Mouse (Mus musculus): Measurements from ENCODE around the gene Yod1. TPM values are rescaled to one million over a fixed set of nuclear protein-coding genes. Genes with fewer than 3 reads are reported as not detected.

The Yod1 gene
- polyA plus RNA-seq (2014; fragmentation: Nextera tagmentation; extraction: Ambion mirVana) = 10.6 and 13.9 TPM in 2 replicates

DNA sequence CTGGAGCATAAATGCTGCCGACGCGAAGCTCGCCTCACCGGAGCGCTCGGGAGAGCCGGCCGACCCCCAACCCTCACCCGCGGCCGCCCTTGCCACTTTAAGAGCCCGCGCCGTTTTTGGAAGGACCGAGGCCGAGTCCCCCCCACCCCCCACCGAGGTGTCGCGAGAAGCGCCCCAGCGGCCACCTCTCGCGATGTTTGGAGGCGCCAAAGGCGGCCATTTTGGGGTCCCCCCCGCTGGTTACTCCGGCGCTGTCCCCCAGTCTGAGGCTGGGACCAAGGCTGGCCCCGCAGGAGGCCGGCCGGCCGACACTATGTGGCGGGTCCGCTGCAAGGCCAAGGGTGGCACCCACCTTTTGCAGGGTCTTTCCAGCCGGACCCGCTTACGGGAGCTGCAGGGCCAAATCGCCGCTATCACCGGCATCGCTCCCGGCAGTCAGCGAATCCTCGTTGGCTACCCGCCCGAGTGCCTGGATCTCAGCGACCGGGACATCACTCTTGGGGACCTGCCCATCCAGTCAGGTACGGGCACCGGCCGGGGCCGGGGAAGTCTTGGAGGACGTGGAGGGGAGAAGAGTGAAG lies at the start of gene Yod1:
Gene Yod1 (plus strand): TSS at position 37 of the 581 bp plus-strand sequence.
- peak within 1 kb of the TSS; percentile 97 for H3K4me3 ChIP-seq (replicated peaks; ENCODE audit: low read length)
- peak within 1 kb of the TSS; percentile 98 for H3K4me2 ChIP-seq (replicated peaks)
- H3K9ac ChIP-seq = peak within 1 kb of the TSS; percentile 99
- under 1% methylated on average over 54 of the region's 54 CpGs for WGBS
- peak; percentile 79 for ATAC-seq (ENCODE audit: low FRiP score)
- peaks cover 9% of the 10 kb centered on the region; the same call in 1 of the 2 replicates for H3K36me3 ChIP-seq (replicated peaks; ENCODE audit: control insufficient read depth, insufficient read depth)
- peak; percentile 92 for DNase-seq (ENCODE audit: low spot score)
- peak within 1 kb of the TSS; percentile 88 for H3K27ac ChIP-seq
- H3K27me3 ChIP-seq (ENCODE audit: control insufficient read depth, insufficient read depth, low read length) = no peaks in the 10 kb centered on the region
- H3K9me3 ChIP-seq (ENCODE audit: control insufficient read depth, low read length) = no peaks in the 10 kb centered on the region
- H3K4me1 ChIP-seq (replicated peaks; ENCODE audit: control insufficient read depth, insufficient read depth, low read length) = peaks cover 14% of the 10 kb centered on the region

DNA sequence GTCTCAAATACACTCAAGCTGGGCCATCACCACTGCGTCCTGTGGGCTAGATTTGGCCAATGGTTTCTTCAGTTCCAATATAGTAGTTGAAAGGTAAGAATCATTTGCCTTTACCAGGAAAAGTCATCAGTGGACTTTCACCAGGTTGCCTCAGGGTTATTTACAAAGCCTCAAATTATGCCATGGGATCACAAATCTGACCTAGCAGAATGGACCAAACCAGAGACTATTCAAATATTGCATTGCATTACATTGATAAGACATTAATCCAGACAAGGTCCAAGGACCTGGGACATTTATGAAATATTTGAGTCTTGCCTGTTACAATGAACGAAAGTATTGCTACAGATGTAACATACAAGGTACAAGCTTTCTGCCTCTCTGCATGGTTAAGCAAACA lies 38.6 kb upstream of the Yod1 start:
- Histone ChIP-seq H3K9me3 (ENCODE audit: control insufficient read depth, low read length) (no peaks in the 10 kb centered on the region), H3K27me3 (ENCODE audit: control insufficient read depth, insufficient read depth, low read length) (no peaks in the 10 kb centered on the region), H3K4me2 (replicated peaks) (no peak overlapping the region), H3K27ac (no peak overlapping the region), H3K9ac (no peak overlapping the region), H3K4me3 (replicated peaks; ENCODE audit: low read length) (no peak overlapping the region), H3K36me3 (replicated peaks; ENCODE audit: control insufficient read depth, insufficient read depth) (no peaks in the 10 kb centered on the region), H3K4me1 (replicated peaks; ENCODE audit: control insufficient read depth, insufficient read depth, low read length) (no peaks in the 10 kb centered on the region)
- WGBS = 90% methylated on average over 2 of the region's 2 CpGs
- no peak for ATAC-seq (ENCODE audit: low FRiP score)
- no peak for DNase-seq (ENCODE audit: low spot score)

DNA sequence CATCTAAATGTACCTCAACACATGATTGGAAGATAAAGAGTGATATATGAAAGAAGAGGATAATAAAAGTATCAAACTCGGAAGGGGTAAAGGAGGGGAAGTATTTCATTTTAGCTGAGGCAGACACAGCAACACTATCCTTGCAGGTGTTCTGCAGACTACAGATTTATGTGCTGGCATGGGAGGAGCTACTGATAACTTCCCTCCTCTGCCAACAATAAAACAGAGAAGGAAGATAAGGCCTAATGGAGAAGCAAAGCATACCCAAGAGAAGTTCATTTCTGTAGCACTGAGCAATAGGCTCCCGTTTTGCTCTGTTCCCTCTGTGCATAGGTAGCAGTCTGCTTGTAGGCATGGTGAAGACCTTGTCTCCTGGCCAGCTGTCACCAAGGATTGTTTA lies 36.1 kb upstream of the Yod1 start:
- Histone ChIP-seq H3K27ac (no peak overlapping the region), H3K4me2 (replicated peaks) (no peak overlapping the region), H3K4me1 (replicated peaks; ENCODE audit: control insufficient read depth, insufficient read depth, low read length) (no peaks in the 10 kb centered on the region), H3K36me3 (replicated peaks; ENCODE audit: control insufficient read depth, insufficient read depth) (no peaks in the 10 kb centered on the region), H3K9me3 (ENCODE audit: control insufficient read depth, low read length) (no peaks in the 10 kb centered on the region), H3K4me3 (replicated peaks; ENCODE audit: low read length) (no peak overlapping the region), H3K9ac (no peak overlapping the region), H3K27me3 (ENCODE audit: control insufficient read depth, insufficient read depth, low read length) (no peaks in the 10 kb centered on the region)
- ATAC-seq (ENCODE audit: low FRiP score) (no peak), DNase-seq (ENCODE audit: low spot score) (no peak)
- 81% methylated on average over 2 of the region's 2 CpGs for WGBS

GRCm38 (mm10) chr1:130681656-130682413 lies 35.3 kb upstream of the Yod1 start:
- H3K27me3 ChIP-seq (ENCODE audit: control insufficient read depth, insufficient read depth, low read length) = no peaks in the 10 kb centered on the region
- no peak overlapping the region for H3K9ac ChIP-seq
- DNase-seq (ENCODE audit: low spot score) = no peak
- ATAC-seq (ENCODE audit: low FRiP score) = no peak
- WGBS = 81% methylated on average over 6 of the region's 6 CpGs
- H3K4me2 ChIP-seq (replicated peaks) = no peak overlapping the region
- H3K36me3 ChIP-seq (replicated peaks; ENCODE audit: control insufficient read depth, insufficient read depth) = no peaks in the 10 kb centered on the region
- no peaks in the 10 kb centered on the region for H3K9me3 ChIP-seq (ENCODE audit: control insufficient read depth, low read length)
- H3K27ac ChIP-seq = no peak overlapping the region
- H3K4me1 ChIP-seq (replicated peaks; ENCODE audit: control insufficient read depth, insufficient read depth, low read length) = no peaks in the 10 kb centered on the region
- no peak overlapping the region for H3K4me3 ChIP-seq (replicated peaks; ENCODE audit: low read length)

GRCm38 (mm10) chr1:130683905-130684304 lies 33.2 kb upstream of the Yod1 start:
- no peak for ATAC-seq (ENCODE audit: low FRiP score)
- H3K27ac ChIP-seq = no peak overlapping the region
- no peaks in the 10 kb centered on the region for H3K4me1 ChIP-seq (replicated peaks; ENCODE audit: control insufficient read depth, insufficient read depth, low read length)
- no peaks in the 10 kb centered on the region for H3K36me3 ChIP-seq (replicated peaks; ENCODE audit: control insufficient read depth, insufficient read depth)
- DNase-seq (ENCODE audit: low spot score) = no peak
- no peaks in the 10 kb centered on the region for H3K9me3 ChIP-seq (ENCODE audit: control insufficient read depth, low read length)
- no peak overlapping the region for H3K9ac ChIP-seq
- no peak overlapping the region for H3K4me3 ChIP-seq (replicated peaks; ENCODE audit: low read length)
- 48% methylated on average over 1 of the region's 1 CpGs for WGBS
- H3K4me2 ChIP-seq (replicated peaks) = no peak overlapping the region
- no peaks in the 10 kb centered on the region for H3K27me3 ChIP-seq (ENCODE audit: control insufficient read depth, insufficient read depth, low read length)

GRCm38 (mm10) chr1:130698601-130699000 lies 18.5 kb upstream of the Yod1 start:
- no peak overlapping the region for H3K4me3 ChIP-seq (replicated peaks; ENCODE audit: low read length)
- H3K27ac ChIP-seq = no peak overlapping the region
- peaks cover 90% of the 10 kb centered on the region for H3K36me3 ChIP-seq (replicated peaks; ENCODE audit: control insufficient read depth, insufficient read depth)
- no peak overlapping the region for H3K4me2 ChIP-seq (replicated peaks)
- H3K27me3 ChIP-seq (ENCODE audit: control insufficient read depth, insufficient read depth, low read length) = no peaks in the 10 kb centered on the region
- no peak overlapping the region for H3K9ac ChIP-seq
- ATAC-seq (ENCODE audit: low FRiP score) = no peak
- WGBS = 92% methylated on average over 5 of the region's 5 CpGs
- DNase-seq (ENCODE audit: low spot score) = no peak
- H3K4me1 ChIP-seq (replicated peaks; ENCODE audit: control insufficient read depth, insufficient read depth, low read length) = no peaks in the 10 kb centered on the region
- H3K9me3 ChIP-seq (ENCODE audit: control insufficient read depth, low read length) = no peaks in the 10 kb centered on the region

- H3K36me3 ChIP-seq (replicated peaks; ENCODE audit: control insufficient read depth, insufficient read depth) = peaks cover 93% of the 10 kb centered on the region
- WGBS = 93% methylated on average over 10 of the region's 10 CpGs
Observed at GRCm38 (mm10) chr1:130699937-130700633, 17.0 kb upstream of the Yod1 start.

DNA sequence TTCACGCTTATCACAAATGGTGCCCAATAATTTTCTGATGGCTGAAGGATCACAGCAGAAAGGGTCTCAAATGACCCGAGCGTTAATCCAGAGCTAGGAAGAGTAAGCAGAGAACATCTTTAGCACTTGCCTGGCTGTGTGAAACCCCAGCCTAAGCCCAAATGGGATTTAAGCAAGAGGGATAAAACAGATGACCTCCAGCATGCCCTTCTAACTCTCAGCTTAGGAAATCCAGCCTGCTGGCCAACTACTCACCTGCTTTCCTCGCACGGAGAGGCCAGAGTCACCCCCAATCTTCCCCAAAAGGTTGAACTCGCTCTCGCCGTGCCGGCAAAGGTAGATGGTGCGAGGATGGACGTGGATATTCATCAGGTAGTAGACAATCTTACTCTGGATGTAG lies 15.2 kb upstream of the Yod1 start:
- DNase-seq (ENCODE audit: low spot score) = no peak
- no peak for ATAC-seq (ENCODE audit: low FRiP score)
- no peaks in the 10 kb centered on the region for H3K4me1 ChIP-seq (replicated peaks; ENCODE audit: control insufficient read depth, insufficient read depth, low read length)
- H3K27me3 ChIP-seq (ENCODE audit: control insufficient read depth, insufficient read depth, low read length) = no peaks in the 10 kb centered on the region
- WGBS = 96% methylated on average over 11 of the region's 11 CpGs
- no peaks in the 10 kb centered on the region for H3K9me3 ChIP-seq (ENCODE audit: control insufficient read depth, low read length)
- H3K4me2 ChIP-seq (replicated peaks) = no peak overlapping the region
- H3K9ac ChIP-seq = no peak overlapping the region
- H3K27ac ChIP-seq = no peak overlapping the region
- no peak overlapping the region for H3K4me3 ChIP-seq (replicated peaks; ENCODE audit: low read length)
- peaks cover 97% of the 10 kb centered on the region for H3K36me3 ChIP-seq (replicated peaks; ENCODE audit: control insufficient read depth, insufficient read depth)

More at GRCm38 (mm10) chr1:130699937-130700633, 17.0 kb upstream of the Yod1 start:
- Histone ChIP-seq H3K27me3 (ENCODE audit: control insufficient read depth, insufficient read depth, low read length) (no peaks in the 10 kb centered on the region), H3K4me2 (replicated peaks) (no peak overlapping the region), H3K4me1 (replicated peaks; ENCODE audit: control insufficient read depth, insufficient read depth, low read length) (no peaks in the 10 kb centered on the region), H3K9me3 (ENCODE audit: control insufficient read depth, low read length) (no peaks in the 10 kb centered on the region), H3K9ac (no peak overlapping the region), H3K4me3 (replicated peaks; ENCODE audit: low read length) (no peak overlapping the region), H3K27ac (no peak overlapping the region)
- DNase-seq (ENCODE audit: low spot score) = no peak
- ATAC-seq (ENCODE audit: low FRiP score) = no peak

GRCm38 (mm10) chr1:130703613-130704012 lies 13.5 kb upstream of the Yod1 start:
- no peak overlapping the region for H3K9ac ChIP-seq
- WGBS = 93% methylated on average over 2 of the region's 2 CpGs
- H3K4me2 ChIP-seq (replicated peaks) = no peak overlapping the region
- H3K9me3 ChIP-seq (ENCODE audit: control insufficient read depth, low read length) = no peaks in the 10 kb centered on the region
- no peaks in the 10 kb centered on the region for H3K27me3 ChIP-seq (ENCODE audit: control insufficient read depth, insufficient read depth, low read length)
- no peak overlapping the region for H3K27ac ChIP-seq
- DNase-seq (ENCODE audit: low spot score) (no peak), ATAC-seq (ENCODE audit: low FRiP score) (no peak)
- no peak overlapping the region for H3K4me3 ChIP-seq (replicated peaks; ENCODE audit: low read length)
- H3K4me1 ChIP-seq (replicated peaks; ENCODE audit: control insufficient read depth, insufficient read depth, low read length) = no peaks in the 10 kb centered on the region
- peaks cover 93% of the 10 kb centered on the region for H3K36me3 ChIP-seq (replicated peaks; ENCODE audit: control insufficient read depth, insufficient read depth)

Data from hindbrain, embryonic 14.5 days (tissue).